Mouse (Mus musculus) forebrain, embryonic 13.5 days (tissue): ENCODE measurements at regions not wholly inside any gene's neighbourhood (a gene's known extent, or its start where the extent isn't known, plus 50 kb on each side); places are given as distances from the start of the nearest gene placed in this dataset.
A peak's percentile ranks its signal among the peaks of the same experiment; 100 is the strongest.
"Not testable (repeated sequence)": the region's sequence is repeated elsewhere in the genome, so short reads cannot be mapped to it uniquely, and the experiment has no call there.

ENCODE experiments used
- ATAC-seq: fragments of 200-750 bp; cut with Nextera tagmentation; 2 replicates; pipeline ENCODE4 v1.8.0; 2017
- H3K27ac ChIP-seq: fragments of 300-500 bp; sonication (generic); 2 replicates; pipeline ENCODE4 v1.5.1; 2015; ENCODE audit warnings: inconsistent platforms, mild to moderate bottlenecking, moderate library complexity
- H3K27me3 ChIP-seq: fragments of 300-500 bp; sonication (generic); 2 replicates; pipeline ENCODE4 v1.6.1; 2015; ENCODE audit warnings: mild to moderate bottlenecking, inconsistent platforms
- H3K36me3 ChIP-seq: fragments of 300-500 bp; sonication (generic); 2 replicates; pipeline ENCODE4 v1.6.1; 2015; ENCODE audit warnings: mild to moderate bottlenecking, inconsistent platforms; ENCODE audit not compliant: poor library complexity, severe bottlenecking
- H3K4me1 ChIP-seq: fragments of 300-500 bp; sonication (generic); 2 replicates; pipeline ENCODE4 v1.6.1; 2015; ENCODE audit warnings: inconsistent platforms
- H3K4me2 ChIP-seq: fragments of 300-500 bp; sonication (generic); 2 replicates; pipeline ENCODE4 v1.6.1; 2015; ENCODE audit warnings: inconsistent platforms, mild to moderate bottlenecking, moderate library complexity
- H3K4me3 ChIP-seq: fragments of 300-500 bp; sonication (generic); 2 replicates; pipeline ENCODE4 v1.5.1; 2015; ENCODE audit warnings: mild to moderate bottlenecking, inconsistent platforms
- H3K9ac ChIP-seq: fragments of 300-500 bp; sonication (generic); 2 replicates; pipeline ENCODE4 v1.6.1; 2015; ENCODE audit warnings: mild to moderate bottlenecking, inconsistent platforms
- H3K9me3 ChIP-seq: fragments of 300-500 bp; sonication (generic); replicated peaks from 2 replicates; pipeline ENCODE4 v1.6.1; 2016; ENCODE audit warnings: inconsistent platforms
- WGBS: fragments of 180-500 bp; shearing (Covaris S2); methylation state at CpG from one replicate; pipeline ENCODE4 v1.1.7; 2015; 5-methylcytosine and 5-hydroxymethylcytosine counted together

GRCm38 (mm10) chr1:43316331-43316730 is 119.5 kb upstream of the Fhl2 start:
- not testable (repeated sequence) for H3K9me3 ChIP-seq, H3K9ac ChIP-seq, ATAC-seq, H3K36me3 ChIP-seq, H3K4me2 ChIP-seq, H3K27ac ChIP-seq, H3K4me1 ChIP-seq, H3K27me3 ChIP-seq, H3K4me3 ChIP-seq
- WGBS, result 86% methylated on average over 12 of the region's 12 CpGs

GRCm38 (mm10) chr1:43317076-43317871 is 120.5 kb upstream of the Fhl2 start:
- 56% methylated on average over 3 of the region's 3 CpGs for WGBS
- Histone ChIP-seq H3K4me2 (no peak overlapping the region), H3K4me3 (no peak overlapping the region), H3K9ac (no peak overlapping the region), H3K4me1 (0 out of 2 replicates have a peak, but pooled peaks cover 2% of the 10 kb centered on the region), H3K27ac (no peak overlapping the region), H3K9me3 (no peaks in the 10 kb centered on the region), H3K27me3 (no peaks in the 10 kb centered on the region), H3K36me3 (no peaks in the 10 kb centered on the region)
- ATAC-seq, result peak; percentile 30

- ATAC-seq, H3K4me2 ChIP-seq, H3K27me3 ChIP-seq, H3K9ac ChIP-seq, H3K4me1 ChIP-seq, H3K36me3 ChIP-seq, H3K27ac ChIP-seq, H3K4me3 ChIP-seq: not testable (repeated sequence)
- peaks cover 17% of the 10 kb centered on the region for H3K9me3 ChIP-seq
- WGBS, result 95% methylated on average over 10 of the region's 10 CpGs
Observed at GRCm38 (mm10) chr1:43333488-43333887, 110.9 kb upstream of the Nck2 start.

- no peaks in the 10 kb centered on the region for H3K4me1 ChIP-seq
- H3K27ac ChIP-seq, result no peak overlapping the region
- no peaks in the 10 kb centered on the region for H3K27me3 ChIP-seq
- 92% methylated on average over 3 of the region's 3 CpGs for WGBS
- H3K9me3 ChIP-seq, result peaks cover 17% of the 10 kb centered on the region
- no peaks in the 10 kb centered on the region for H3K36me3 ChIP-seq
- ATAC-seq, result no peak
- H3K4me2 ChIP-seq, result no peak overlapping the region
- no peak overlapping the region for H3K4me3 ChIP-seq
- H3K9ac ChIP-seq, result no peak overlapping the region
Observed at GRCm38 (mm10) chr1:43337168-43337784, 107.1 kb upstream of the Nck2 start.

GRCm38 (mm10) chr1:43338096-43338915 is 106.1 kb upstream of the Nck2 start:
- no peak overlapping the region for H3K4me3 ChIP-seq
- H3K27ac ChIP-seq, result no peak overlapping the region
- no peak for ATAC-seq
- peaks cover 7% of the 10 kb centered on the region for H3K9me3 ChIP-seq
- 73% methylated on average over 6 of the region's 6 CpGs for WGBS
- H3K4me1 ChIP-seq, result no peaks in the 10 kb centered on the region
- H3K27me3 ChIP-seq, result no peaks in the 10 kb centered on the region
- H3K4me2 ChIP-seq, result no peak overlapping the region
- H3K9ac ChIP-seq, result no peak overlapping the region
- no peaks in the 10 kb centered on the region for H3K36me3 ChIP-seq

GRCm38 (mm10) chr1:43342848-43343247 is 101.5 kb upstream of the Nck2 start:
- ATAC-seq, result no peak
- Histone ChIP-seq H3K27me3 (no peaks in the 10 kb centered on the region), H3K27ac (no peak overlapping the region), H3K36me3 (no peaks in the 10 kb centered on the region), H3K4me3 (no peak overlapping the region), H3K9ac (no peak overlapping the region), H3K4me1 (no peaks in the 10 kb centered on the region), H3K4me2 (no peak overlapping the region), H3K9me3 (no peaks in the 10 kb centered on the region)
- 85% methylated on average over 2 of the region's 2 CpGs for WGBS

- ATAC-seq, result no peak
- 87% methylated on average over 2 of the region's 2 CpGs for WGBS
- H3K4me2 ChIP-seq, result no peak overlapping the region
- no peaks in the 10 kb centered on the region for H3K9me3 ChIP-seq
- H3K4me3 ChIP-seq, result no peak overlapping the region
- H3K4me1 ChIP-seq, result no peaks in the 10 kb centered on the region
- no peak overlapping the region for H3K9ac ChIP-seq
- H3K36me3 ChIP-seq, result no peaks in the 10 kb centered on the region
- H3K27me3 ChIP-seq, result no peaks in the 10 kb centered on the region
- H3K27ac ChIP-seq, result no peak overlapping the region
Observed at GRCm38 (mm10) chr1:43343410-43343809, 101.0 kb upstream of the Nck2 start.

GRCm38 (mm10) chr1:43344001-43344400 is 100.4 kb upstream of the Nck2 start:
- no peak for ATAC-seq
- no peaks in the 10 kb centered on the region for H3K9me3 ChIP-seq
- WGBS, result 74% methylated on average over 5 of the region's 5 CpGs

GRCm38 (mm10) chr1:43347152-43347551 is 97.2 kb upstream of the Nck2 start:
- Histone ChIP-seq H3K27ac (no peak overlapping the region), H3K36me3 (no peaks in the 10 kb centered on the region), H3K9me3 (no peaks in the 10 kb centered on the region), H3K4me2 (no peak overlapping the region), H3K27me3 (no peaks in the 10 kb centered on the region), H3K9ac (no peak overlapping the region), H3K4me1 (no peaks in the 10 kb centered on the region), H3K4me3 (no peak overlapping the region)
- ATAC-seq, result no peak
- WGBS, result 77% methylated on average over 4 of the region's 4 CpGs

More at GRCm38 (mm10) chr1:43344001-43344400, 100.4 kb upstream of the Nck2 start:
- no peak overlapping the region for H3K27ac ChIP-seq
- no peak overlapping the region for H3K4me2 ChIP-seq
- H3K4me1 ChIP-seq, result no peaks in the 10 kb centered on the region
- H3K27me3 ChIP-seq, result no peaks in the 10 kb centered on the region
- H3K4me3 ChIP-seq, result no peak overlapping the region
- no peaks in the 10 kb centered on the region for H3K36me3 ChIP-seq
- no peak overlapping the region for H3K9ac ChIP-seq

GRCm38 (mm10) chr1:43349966-43350365 is 94.4 kb upstream of the Nck2 start:
- Histone ChIP-seq H3K9me3 (no peaks in the 10 kb centered on the region), H3K27me3 (no peaks in the 10 kb centered on the region), H3K27ac (no peak overlapping the region), H3K4me1 (no peaks in the 10 kb centered on the region), H3K9ac (no peak overlapping the region), H3K4me2 (no peak overlapping the region), H3K36me3 (no peaks in the 10 kb centered on the region), H3K4me3 (no peak overlapping the region)
- WGBS, result 54% methylated on average over 3 of the region's 3 CpGs
- no peak for ATAC-seq

GRCm38 (mm10) chr1:43358191-43358590 is 86.2 kb upstream of the Nck2 start:
- Histone ChIP-seq H3K4me1 (peaks cover 15% of the 10 kb centered on the region), H3K36me3 (no peaks in the 10 kb centered on the region), H3K27ac (no peak overlapping the region), H3K4me2 (no peak overlapping the region), H3K9me3 (no peaks in the 10 kb centered on the region), H3K9ac (no peak overlapping the region), H3K4me3 (no peak overlapping the region), H3K27me3 (no peaks in the 10 kb centered on the region)
- WGBS, result 35% methylated on average over 6 of the region's 6 CpGs
- ATAC-seq, result peak; percentile 91

- no peaks in the 10 kb centered on the region for H3K9me3 ChIP-seq
- no peak overlapping the region for H3K4me3 ChIP-seq
- H3K4me2 ChIP-seq, result no peak overlapping the region
- no peak for ATAC-seq
- H3K4me1 ChIP-seq, result peaks cover 15% of the 10 kb centered on the region
- no peak overlapping the region for H3K9ac ChIP-seq
- no peaks in the 10 kb centered on the region for H3K36me3 ChIP-seq
- WGBS, result 90% methylated on average over 4 of the region's 4 CpGs
- no peaks in the 10 kb centered on the region for H3K27me3 ChIP-seq
- no peak overlapping the region for H3K27ac ChIP-seq
Observed at GRCm38 (mm10) chr1:43359662-43360061, 84.7 kb upstream of the Nck2 start.
